Mouse (Mus musculus) regulatory T cell (primary cell): Measurements from ENCODE around the gene Dnajc14.

Experiments used
- in situ Hi-C: fragments of 300-600 bp; cut with MboI, MseI; formaldehyde crosslinking; loops from one replicate; pipeline ENCODE4 v1.15.1; 2025; ENCODE audit warnings: high pct_unique_total_duplicates

Gene Dnajc14

GRCm38 (mm10) chr10:128803771-128804270 is at the start of gene Dnajc14:
Gene Dnajc14 (plus strand): TSS chr10:128804062.
- in situ Hi-C loops, result no loop called here

- in situ Hi-C loops, result no loop called here
Measured at GRCm38 (mm10) chr10:128772895-128773294, 31.0 kb upstream of the Dnajc14 start.

- in situ Hi-C loops, result no loop called here
Measured at GRCm38 (mm10) chr10:128773685-128774084, 30.2 kb upstream of the Dnajc14 start.

- in situ Hi-C loops, result no loop called here
Measured at GRCm38 (mm10) chr10:128778441-128778840, 25.4 kb upstream of the Dnajc14 start.

- in situ Hi-C loops, result no loop called here
Measured at GRCm38 (mm10) chr10:128779011-128779795, 24.7 kb upstream of the Dnajc14 start.

- in situ Hi-C loops, result no loop called here
Measured at GRCm38 (mm10) chr10:128780200-128780599, 23.7 kb upstream of the Dnajc14 start.

GRCm38 (mm10) chr10:128790398-128791124 is 13.3 kb upstream of the Dnajc14 start, which contains the start of gene Mmp19:
Gene Mmp19 (plus strand): TSS chr10:128790910.
- in situ Hi-C loops, result no loop called here

- in situ Hi-C loops, result no loop called here
Measured at GRCm38 (mm10) chr10:128792041-128792440, 11.8 kb upstream of the Dnajc14 start.

GRCm38 (mm10) chr10:128793258-128793657 is 10.6 kb upstream of the Dnajc14 start:
- in situ Hi-C loops, result no loop called here

- in situ Hi-C loops, result no loop called here
Measured at GRCm38 (mm10) chr10:128794391-128794790, 9.5 kb upstream of the Dnajc14 start.

GRCm38 (mm10) chr10:128795581-128795980 is 8.3 kb upstream of the Dnajc14 start:
- in situ Hi-C loops, result no loop called here

- in situ Hi-C loops, result no loop called here
Measured at GRCm38 (mm10) chr10:128798676-128799075, 5.2 kb upstream of the Dnajc14 start.

- in situ Hi-C loops, result no loop called here
Measured at GRCm38 (mm10) chr10:128801981-128802495, 1.8 kb upstream of the Dnajc14 start.

GRCm38 (mm10) chr10:128802956-128803355 is 906 bp upstream of the Dnajc14 start:
- in situ Hi-C loops, result no loop called here

- in situ Hi-C loops, result no loop called here
Measured at GRCm38 (mm10) chr10:128803361-128803760, 501 bp upstream of the Dnajc14 start.

GRCm38 (mm10) chr10:128804271-128805091 is 619 bp downstream of the Dnajc14 start, which contains the start of gene Tmem198b:
Gene Tmem198b (minus strand): TSS chr10:128804370.
- in situ Hi-C loops, result no loop called here

- in situ Hi-C loops, result no loop called here
Measured at GRCm38 (mm10) chr10:128805092-128806000, 1.5 kb downstream of the Dnajc14 start.

GRCm38 (mm10) chr10:128806086-128806485 is 2.2 kb downstream of the Dnajc14 start:
- in situ Hi-C loops, result no loop called here

- in situ Hi-C loops, result no loop called here
Measured at GRCm38 (mm10) chr10:128807018-128807417, 3.2 kb downstream of the Dnajc14 start.

- in situ Hi-C loops, result no loop called here
Measured at GRCm38 (mm10) chr10:128817033-128817432, 13.2 kb downstream of the Dnajc14 start, which contains the start of gene Sarnp. Gene Sarnp (plus strand): TSS chr10:128817333.
